Mouse (Mus musculus): ENCODE measurements around the gene Reln. TPM values are rescaled to one million over a fixed set of nuclear protein-coding genes. Genes with fewer than 3 reads are reported as not detected.
A peak's percentile ranks its signal among the peaks of the same experiment; 100 is the strongest.

Gene Reln
- polyA plus RNA-seq, 1 experiment from 2014 or later = 33.6 TPM

- no peak overlapping the region for H3K9ac ChIP-seq
- H3K27me3 ChIP-seq = no peaks in the 10 kb centered on the region
- no peak for ATAC-seq
- no peaks in the 10 kb centered on the region for H3K36me3 ChIP-seq (ENCODE audit: poor library complexity, severe bottlenecking)
- no peaks in the 10 kb centered on the region for H3K4me1 ChIP-seq
- H3K4me2 ChIP-seq = no peak overlapping the region
- 84% methylated on average over 6 of the region's 6 CpGs for WGBS
- H3K27ac ChIP-seq = no peak overlapping the region
- H3K4me3 ChIP-seq = no peak overlapping the region
- no peaks in the 10 kb centered on the region for H3K9me3 ChIP-seq (replicated peaks)
Observed at GRCm38 (mm10) chr5:21900891-21901290, 443.6 kb downstream of the Reln start.

DNA sequence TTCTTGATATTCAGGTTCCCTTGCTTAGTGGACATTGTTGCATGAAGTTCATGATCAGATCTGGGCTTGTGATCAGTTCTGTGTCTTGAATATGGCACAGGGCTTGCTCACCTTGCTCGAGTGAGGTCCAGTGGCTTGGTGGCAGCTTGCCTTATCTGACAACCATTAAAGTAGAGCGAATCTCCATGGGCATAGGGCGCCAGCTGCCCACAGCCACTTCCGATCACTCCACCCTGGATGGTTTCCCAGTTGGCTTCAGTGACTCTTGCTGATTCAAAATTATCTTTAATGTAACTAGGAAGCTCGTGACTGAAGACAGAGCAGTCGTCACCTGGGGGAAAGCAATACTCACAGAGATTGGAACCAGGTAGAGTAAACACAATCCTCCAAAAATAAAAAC is 445.6 kb downstream of the Reln start:
- Histone ChIP-seq H3K4me1 (no peaks in the 10 kb centered on the region), H3K36me3 (ENCODE audit: poor library complexity, severe bottlenecking) (no peaks in the 10 kb centered on the region), H3K27ac (no peak overlapping the region), H3K9ac (no peak overlapping the region), H3K27me3 (no peaks in the 10 kb centered on the region), H3K4me2 (no peak overlapping the region), H3K4me3 (no peak overlapping the region), H3K9me3 (replicated peaks) (no peaks in the 10 kb centered on the region)
- WGBS = 91% methylated on average over 6 of the region's 6 CpGs
- ATAC-seq = no peak

- Histone ChIP-seq H3K4me3 (no peak overlapping the region), H3K36me3 (ENCODE audit: poor library complexity, severe bottlenecking) (no peaks in the 10 kb centered on the region), H3K9me3 (replicated peaks) (no peaks in the 10 kb centered on the region), H3K27me3 (no peaks in the 10 kb centered on the region), H3K4me2 (no peak overlapping the region), H3K27ac (no peak overlapping the region), H3K4me1 (no peaks in the 10 kb centered on the region), H3K9ac (no peak overlapping the region)
- ATAC-seq = no peak
- 78% methylated on average over 14 of the region's 14 CpGs for WGBS
Observed at GRCm38 (mm10) chr5:21896586-21896985, 447.9 kb downstream of the Reln start.

GRCm38 (mm10) chr5:21894168-21894567 is 450.3 kb downstream of the Reln start:
- no peaks in the 10 kb centered on the region for H3K4me1 ChIP-seq
- H3K27ac ChIP-seq = no peak overlapping the region
- H3K9me3 ChIP-seq (replicated peaks) = no peaks in the 10 kb centered on the region
- H3K4me2 ChIP-seq = no peak overlapping the region
- H3K9ac ChIP-seq = no peak overlapping the region
- no peaks in the 10 kb centered on the region for H3K36me3 ChIP-seq (ENCODE audit: poor library complexity, severe bottlenecking)
- no peak for ATAC-seq
- H3K27me3 ChIP-seq = no peaks in the 10 kb centered on the region
- 84% methylated on average over 3 of the region's 3 CpGs for whole genome bisulfite sequencing
- no peak overlapping the region for H3K4me3 ChIP-seq

DNA sequence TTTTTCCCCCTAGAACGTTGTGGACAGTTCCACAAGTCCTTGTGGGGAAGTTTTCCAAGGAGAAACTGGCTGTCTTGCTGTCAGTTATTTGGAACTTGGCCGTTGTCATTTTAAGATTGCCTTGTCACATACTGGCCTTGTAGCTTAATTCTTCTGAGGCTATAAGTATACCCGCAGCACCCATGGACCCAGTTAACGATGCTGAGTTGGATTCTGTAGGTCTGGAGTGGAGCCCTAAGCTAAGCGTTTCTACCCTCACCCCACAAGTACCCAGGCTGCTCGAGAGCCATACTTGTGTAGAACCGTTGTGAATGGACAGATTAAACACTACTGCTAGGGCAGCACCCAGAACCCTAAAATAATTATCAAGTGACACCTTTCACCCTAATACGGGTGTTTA is 477.8 kb downstream of the Reln start:
- ATAC-seq = peak; percentile 33; the same call in 1 of the 2 replicates
- Histone ChIP-seq H3K27ac (no peak overlapping the region), H3K36me3 (ENCODE audit: poor library complexity, severe bottlenecking) (no peaks in the 10 kb centered on the region), H3K27me3 (peaks cover 7% of the 10 kb centered on the region; the same call in 1 of the 2 replicates), H3K9me3 (replicated peaks) (no peaks in the 10 kb centered on the region), H3K9ac (no peak overlapping the region), H3K4me1 (peaks cover 13% of the 10 kb centered on the region), H3K4me3 (no peak overlapping the region), H3K4me2 (peak overlapping the region; percentile 65)
- WGBS = 55% methylated on average over 8 of the region's 8 CpGs

GRCm38 (mm10) chr5:21866311-21866712 is 478.2 kb downstream of the Reln start:
- ATAC-seq = peak; percentile 92
- H3K9ac ChIP-seq = no peak overlapping the region
- no peaks in the 10 kb centered on the region for H3K36me3 ChIP-seq (ENCODE audit: poor library complexity, severe bottlenecking)
- peaks cover 13% of the 10 kb centered on the region for H3K4me1 ChIP-seq
- H3K27me3 ChIP-seq = peaks cover 7% of the 10 kb centered on the region; the same call in 1 of the 2 replicates
- no peaks in the 10 kb centered on the region for H3K9me3 ChIP-seq (replicated peaks)
- peak overlapping the region; percentile 34 for H3K4me3 ChIP-seq
- WGBS = 5% methylated on average over 6 of the region's 6 CpGs
- no peak overlapping the region for H3K27ac ChIP-seq
- H3K4me2 ChIP-seq = peak overlapping the region; percentile 65

DNA sequence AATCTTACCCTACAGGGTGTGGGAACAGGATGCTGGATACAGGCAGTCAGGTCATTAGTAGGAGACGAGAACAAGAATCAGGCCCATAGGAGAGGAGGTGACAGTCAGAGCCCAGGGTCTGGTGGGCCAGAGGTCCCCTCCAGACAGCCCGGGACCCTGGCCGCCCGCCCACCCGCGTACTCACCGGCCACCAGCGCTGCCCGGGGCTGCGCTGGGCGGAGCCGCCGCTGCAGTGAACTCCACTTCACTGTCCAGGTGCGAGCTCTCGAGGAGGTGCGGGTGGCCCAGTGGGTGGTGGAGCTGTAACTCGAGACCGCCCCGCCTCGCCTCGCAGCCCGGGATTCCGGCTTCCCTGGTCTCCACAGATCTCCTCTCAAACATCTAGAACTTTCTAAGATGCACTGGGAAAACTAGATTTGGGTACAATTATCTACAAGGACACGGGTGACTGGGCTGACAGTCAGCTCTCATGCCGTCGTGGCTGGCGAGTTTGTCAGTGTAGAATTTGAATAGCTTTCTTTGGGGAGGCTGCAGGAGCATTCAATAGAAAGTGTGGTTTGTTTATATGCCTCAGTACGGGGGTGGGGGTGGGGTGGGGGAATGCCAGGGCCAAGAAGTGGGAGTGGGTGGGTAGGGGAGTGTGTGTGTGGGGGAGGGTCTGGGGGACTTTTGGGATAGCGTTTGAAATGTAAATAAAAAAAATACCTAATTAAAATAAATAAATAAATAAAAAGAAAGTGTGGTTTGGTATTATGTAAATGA is 479.0 kb downstream of the Reln start, which contains the start of gene Slc26a5:
TSS of gene Slc26a5 (minus strand) at position 259 of the 762 bp plus-strand sequence.
- no peak within 1 kb of the TSS for H3K27ac ChIP-seq
- H3K4me3 ChIP-seq = peak within 1 kb of the TSS; percentile 34
- H3K9me3 ChIP-seq (replicated peaks) = no peaks in the 10 kb centered on the region
- peak; percentile 71 for ATAC-seq
- peaks cover 7% of the 10 kb centered on the region; the same call in 1 of the 2 replicates for H3K27me3 ChIP-seq
- H3K4me2 ChIP-seq = peak within 1 kb of the TSS; percentile 65
- no peaks in the 10 kb centered on the region for H3K36me3 ChIP-seq (ENCODE audit: poor library complexity, severe bottlenecking)
- peaks cover 13% of the 10 kb centered on the region for H3K4me1 ChIP-seq
- 0% methylated on average over 23 of the region's 29 CpGs for WGBS
- H3K9ac ChIP-seq = peak within 1 kb of the TSS; percentile 30

DNA sequence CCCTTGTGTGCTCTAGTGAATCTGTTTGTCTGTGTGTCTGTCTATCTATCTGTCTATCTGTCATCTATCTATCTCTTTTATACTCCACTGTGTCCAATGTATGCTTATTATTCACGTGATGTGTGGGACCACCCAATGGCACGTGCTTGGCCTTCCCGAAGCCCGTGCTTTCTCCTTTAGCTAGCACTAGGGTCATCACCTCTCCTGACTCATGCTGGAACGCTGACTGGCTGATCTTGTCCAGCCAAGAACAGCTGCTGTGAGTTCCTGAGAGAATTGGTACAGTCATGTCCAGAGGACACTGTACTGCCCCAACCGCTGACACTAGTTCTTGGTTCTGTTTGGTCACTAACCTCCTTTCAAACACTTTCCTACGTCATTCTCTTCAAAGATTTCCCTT is 485.8 kb downstream of the Reln start:
- Histone ChIP-seq H3K27ac (no peak overlapping the region), H3K4me2 (no peak overlapping the region), H3K9ac (no peak overlapping the region), H3K9me3 (replicated peaks) (no peaks in the 10 kb centered on the region), H3K27me3 (no peaks in the 10 kb centered on the region), H3K4me3 (no peak overlapping the region), H3K36me3 (ENCODE audit: poor library complexity, severe bottlenecking) (no peaks in the 10 kb centered on the region), H3K4me1 (no peaks in the 10 kb centered on the region)
- 93% methylated on average over 7 of the region's 7 CpGs for WGBS
- ATAC-seq = no peak

DNA sequence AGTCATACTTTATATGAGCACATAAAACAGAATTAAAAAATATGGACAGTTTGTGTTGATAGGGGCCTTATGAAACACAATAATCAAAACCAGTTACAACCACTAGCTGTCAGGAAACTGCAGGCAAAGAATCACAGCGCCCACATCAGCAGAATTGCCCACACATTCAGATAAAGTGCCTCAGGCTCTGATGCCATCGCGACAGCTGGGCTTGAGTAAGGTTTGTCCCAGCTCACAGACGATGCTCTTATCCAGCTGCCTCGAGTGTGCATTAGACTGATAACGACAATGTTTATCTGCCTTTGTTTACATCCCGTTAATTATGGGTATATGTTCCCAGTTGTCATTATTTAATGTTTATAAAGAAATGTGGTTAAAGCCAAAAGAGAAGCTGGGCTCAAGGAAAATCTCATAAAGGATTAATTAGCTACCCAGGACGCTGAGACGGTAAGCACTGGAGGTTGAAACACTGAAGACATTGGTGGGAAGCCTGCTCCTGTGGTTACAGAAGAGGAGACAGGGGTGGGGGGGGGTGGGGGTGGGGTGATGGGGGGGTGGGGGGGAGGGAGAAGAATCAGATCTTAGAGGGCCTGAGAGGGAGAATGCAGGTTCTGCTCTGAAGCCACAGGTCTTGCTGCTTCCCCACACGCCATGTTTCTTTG is 492.7 kb downstream of the Reln start:
- no peaks in the 10 kb centered on the region for H3K27me3 ChIP-seq
- no peaks in the 10 kb centered on the region for H3K36me3 ChIP-seq (ENCODE audit: poor library complexity, severe bottlenecking)
- H3K4me2 ChIP-seq = no peak overlapping the region
- ATAC-seq = peak; percentile 69; the same call in 1 of the 2 replicates
- no peak overlapping the region for H3K9ac ChIP-seq
- no peak overlapping the region for H3K27ac ChIP-seq
- no peaks in the 10 kb centered on the region for H3K9me3 ChIP-seq (replicated peaks)
- H3K4me3 ChIP-seq = no peak overlapping the region
- WGBS = 36% methylated on average over 10 of the region's 10 CpGs
- no peaks in the 10 kb centered on the region for H3K4me1 ChIP-seq

GRCm38 (mm10) chr5:21847438-21847837 is 497.1 kb downstream of the Reln start:
- Histone ChIP-seq H3K36me3 (ENCODE audit: poor library complexity, severe bottlenecking) (no peaks in the 10 kb centered on the region), H3K4me2 (no peak overlapping the region), H3K27ac (no peak overlapping the region), H3K27me3 (no peaks in the 10 kb centered on the region), H3K4me1 (no peaks in the 10 kb centered on the region), H3K9me3 (replicated peaks) (no peaks in the 10 kb centered on the region), H3K4me3 (no peak overlapping the region), H3K9ac (no peak overlapping the region)
- 82% methylated on average over 6 of the region's 6 CpGs for WGBS
- no peak for ATAC-seq

DNA sequence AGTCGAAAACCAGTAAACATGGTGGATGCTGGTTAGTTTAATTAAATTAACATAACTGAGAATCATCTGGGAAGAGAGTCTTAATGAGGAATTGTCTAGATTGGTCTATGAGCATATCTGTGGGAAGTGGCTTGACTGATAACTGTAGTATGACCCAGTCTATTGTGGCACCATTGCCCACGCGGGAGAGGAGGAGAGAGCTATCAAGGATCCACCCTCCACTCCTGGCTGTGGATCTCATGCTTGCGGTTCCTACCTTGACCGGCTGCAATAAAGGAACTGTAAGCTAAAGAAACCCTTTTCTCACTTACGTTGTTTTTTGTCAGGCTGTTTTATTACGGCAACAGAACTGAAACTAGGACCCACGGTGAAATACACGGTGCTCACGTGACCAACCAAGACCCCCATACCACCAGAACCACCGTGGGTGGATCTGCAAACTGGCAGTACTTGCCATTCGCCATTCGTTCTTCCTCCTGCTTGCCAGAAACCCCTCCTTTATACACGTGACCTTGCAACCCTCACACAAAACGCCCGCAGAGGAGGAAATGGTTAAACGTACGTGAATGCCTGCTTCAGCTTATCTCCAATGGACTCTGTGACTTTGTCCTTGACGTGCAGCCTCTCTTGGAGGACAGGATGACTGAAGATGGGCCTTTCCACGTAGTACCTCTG is 497.7 kb downstream of the Reln start:
- no peak overlapping the region for H3K9ac ChIP-seq
- WGBS = 88% methylated on average over 20 of the region's 20 CpGs
- H3K4me1 ChIP-seq = no peaks in the 10 kb centered on the region
- no peaks in the 10 kb centered on the region for H3K36me3 ChIP-seq (ENCODE audit: poor library complexity, severe bottlenecking)
- H3K9me3 ChIP-seq (replicated peaks) = no peaks in the 10 kb centered on the region
- H3K4me3 ChIP-seq = no peak overlapping the region
- no peak for ATAC-seq
- no peaks in the 10 kb centered on the region for H3K27me3 ChIP-seq
- no peak overlapping the region for H3K4me2 ChIP-seq
- no peak overlapping the region for H3K27ac ChIP-seq

DNA sequence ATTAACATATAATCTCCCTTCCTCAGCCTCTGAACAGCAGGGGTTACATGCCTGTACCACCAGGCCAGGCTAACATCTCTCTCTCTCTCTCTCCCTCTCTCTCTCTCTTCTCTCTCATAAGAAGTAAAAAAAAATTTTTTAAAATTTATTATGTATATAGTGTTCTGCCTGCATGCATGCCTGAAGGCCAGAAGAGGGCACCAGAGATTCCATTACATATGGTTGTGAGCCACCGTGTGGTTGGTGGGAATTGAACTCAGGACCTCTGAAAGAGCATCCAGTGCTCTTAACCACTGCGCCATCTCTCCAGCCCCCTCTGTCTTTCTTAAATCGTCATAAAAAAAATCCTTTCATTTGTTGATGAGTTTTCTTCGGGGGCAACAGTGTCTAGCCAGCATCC is 499.8 kb downstream of the Reln start:
- WGBS = 82% methylated on average over 4 of the region's 4 CpGs
- no peak overlapping the region for H3K4me2 ChIP-seq
- H3K9ac ChIP-seq = no peak overlapping the region
- no peaks in the 10 kb centered on the region for H3K27me3 ChIP-seq
- no peak overlapping the region for H3K27ac ChIP-seq
- H3K4me1 ChIP-seq = no peaks in the 10 kb centered on the region
- H3K36me3 ChIP-seq (ENCODE audit: poor library complexity, severe bottlenecking) = no peaks in the 10 kb centered on the region
- no peak overlapping the region for H3K4me3 ChIP-seq
- no peaks in the 10 kb centered on the region for H3K9me3 ChIP-seq (replicated peaks)
- no peak for ATAC-seq

Measured in forebrain, embryonic 13.5 days (tissue).